8 mouse cellular contexts compared by ENCODE assay signal in genomic region chr2:20898684-20899083, GRCm38 (mm10).
A peak's percentile ranks its signal among the peaks of the same experiment; 100 is the strongest.
DNase-seq lines count a peak whose midpoint lies in the region; ATAC-seq lines count a peak whose summit lies in the region.

No protein-coding gene starts in this region.

- H3K4me1 ChIP-seq in hindbrain, embryonic 12.5 days, result peaks cover 2% of the 10 kb centered on the region; the same call in 1 of the 2 replicates

- H3K27me3 ChIP-seq in hindbrain, embryonic 12.5 days, result no peaks in the 10 kb centered on the region

- no peaks in the 10 kb centered on the region for H3K36me3 ChIP-seq in hindbrain, embryonic 12.5 days

- no peak overlapping the region for H3K4me3 ChIP-seq in hindbrain, embryonic 12.5 days

- H3K9me3 ChIP-seq in hindbrain, embryonic 12.5 days (replicated peaks), result no peaks in the 10 kb centered on the region

- no peak overlapping the region for H3K4me2 ChIP-seq in hindbrain, embryonic 12.5 days (replicated peaks)

- DNase-seq in NIH3T3 (ENCODE audit: low read depth), result peak; percentile 87
- DNase-seq in cerebellum, adult 9-11 months, result peak; percentile 87
- peak; percentile 42 to 70 for DNase-seq in frontal cortex, postnatal 10 days (ENCODE audit: low spot score in 2 of 2)
- DNase-seq in layer of hippocampus, postnatal 10 days (ENCODE audit: low spot score in 2 of 2), result peak; percentile 70 to 80
- peak; percentile 88 for DNase-seq in lung, postnatal 10 days
- DNase-seq in retina, adult 2 months (ENCODE audit: low read depth, low spot score), result peak; percentile 53
- peak; percentile 71 for DNase-seq in thymus, postnatal 25 days

- WGBS in hindbrain, embryonic 12.5 days, result 46% methylated on average over 6 of the region's 6 CpGs

- no peak overlapping the region for H3K27ac ChIP-seq in hindbrain, embryonic 12.5 days

- H3K9ac ChIP-seq in hindbrain, embryonic 12.5 days, result no peak overlapping the region

- ATAC-seq in hindbrain, embryonic 12.5 days (ENCODE audit: low FRiP score), result peak; percentile 90
